Mouse (Mus musculus): Measurements from ENCODE around the gene Bach1. TPM values are rescaled to one million over a fixed set of nuclear protein-coding genes. Genes with fewer than 3 reads are reported as not detected.
A peak's percentile ranks its signal among the peaks of the same experiment; 100 is the strongest.

Bach1 gene
- total and polyA plus RNA-seq, 2 experiments, result 8.2 to 28.9 TPM

- no peaks in the 10 kb centered on the region for H3K27me3 ChIP-seq (ENCODE audit: control insufficient read depth, insufficient read depth, low read length)
- no peak for DNase-seq (ENCODE audit: extremely low read depth, low read depth, low spot score)
- no peak overlapping the region for H3K27ac ChIP-seq (replicated peaks; ENCODE audit: insufficient read depth, low read depth, low read length)
- WGBS, result 76% methylated on average over 8 of the region's 8 CpGs
- TF ChIP-seq POLR2A (IDR thresholded peaks at IDR 0.05; ENCODE audit: extremely low read depth, insufficient read depth, low read length) (no peak), CTCF (IDR thresholded peaks at IDR 0.05; ENCODE audit: low read depth, low read length) (no peak)
- no peaks in the 10 kb centered on the region for H3K4me1 ChIP-seq (ENCODE audit: control insufficient read depth, insufficient read depth, low read length)
- no peak overlapping the region for H3K4me3 ChIP-seq (ENCODE audit: insufficient read depth, low read depth, low read length)
- no peaks in the 10 kb centered on the region for H3K79me2 ChIP-seq (ENCODE audit: control insufficient read depth, insufficient read depth, low read length)
- no peak overlapping the region for H3K9ac ChIP-seq (ENCODE audit: low read depth, low read length)
- H3K36me3 ChIP-seq (ENCODE audit: control insufficient read depth, insufficient read depth, low read length), result peaks cover 5% of the 10 kb centered on the region
These were observed 38.6 kb downstream of the Bach1 start for GRCm38 (mm10) chr16:87737296-87737695.

- H3K27me3 ChIP-seq (ENCODE audit: control insufficient read depth, insufficient read depth, low read length), result no peaks in the 10 kb centered on the region
- TF ChIP-seq POLR2A (IDR thresholded peaks at IDR 0.05; ENCODE audit: extremely low read depth, insufficient read depth, low read length) (no peak), CTCF (IDR thresholded peaks at IDR 0.05; ENCODE audit: low read depth, low read length) (no peak)
- no peak overlapping the region for H3K9ac ChIP-seq (ENCODE audit: low read depth, low read length)
- H3K79me2 ChIP-seq (ENCODE audit: control insufficient read depth, insufficient read depth, low read length), result no peaks in the 10 kb centered on the region
- no peaks in the 10 kb centered on the region for H3K4me1 ChIP-seq (ENCODE audit: control insufficient read depth, insufficient read depth, low read length)
- no peak for DNase-seq (ENCODE audit: extremely low read depth, low read depth, low spot score)
- no peak overlapping the region for H3K4me3 ChIP-seq (ENCODE audit: insufficient read depth, low read depth, low read length)
- WGBS, result 87% methylated on average over 21 of the region's 21 CpGs
- peaks cover 5% of the 10 kb centered on the region for H3K36me3 ChIP-seq (ENCODE audit: control insufficient read depth, insufficient read depth, low read length)
- no peak overlapping the region for H3K27ac ChIP-seq (replicated peaks; ENCODE audit: insufficient read depth, low read depth, low read length)
These were observed 39.3 kb downstream of the Bach1 start for GRCm38 (mm10) chr16:87737842-87738639.

GRCm38 (mm10) chr16:87741034-87741715, 42.4 kb downstream of the Bach1 start:
- peak; percentile 22 for DNase-seq (ENCODE audit: extremely low read depth, low read depth, low spot score)
- Histone ChIP-seq H3K79me2 (ENCODE audit: control insufficient read depth, insufficient read depth, low read length) (no peaks in the 10 kb centered on the region), H3K4me1 (ENCODE audit: control insufficient read depth, insufficient read depth, low read length) (no peaks in the 10 kb centered on the region), H3K27me3 (ENCODE audit: control insufficient read depth, insufficient read depth, low read length) (no peaks in the 10 kb centered on the region), H3K27ac (replicated peaks; ENCODE audit: insufficient read depth, low read depth, low read length) (no peak overlapping the region), H3K36me3 (ENCODE audit: control insufficient read depth, insufficient read depth, low read length) (no peaks in the 10 kb centered on the region), H3K4me3 (ENCODE audit: insufficient read depth, low read depth, low read length) (no peak overlapping the region), H3K9ac (ENCODE audit: low read depth, low read length) (no peak overlapping the region)
- 66% methylated on average over 9 of the region's 9 CpGs for WGBS
- TF ChIP-seq CTCF (IDR thresholded peaks at IDR 0.05; ENCODE audit: low read depth, low read length) (no peak), POLR2A (IDR thresholded peaks at IDR 0.05; ENCODE audit: extremely low read depth, insufficient read depth, low read length) (no peak)

- H3K9ac ChIP-seq (ENCODE audit: low read depth, low read length), result no peak overlapping the region
- WGBS, result 94% methylated on average over 3 of the region's 3 CpGs
- H3K4me3 ChIP-seq (ENCODE audit: insufficient read depth, low read depth, low read length), result no peak overlapping the region
- no peak overlapping the region for H3K27ac ChIP-seq (replicated peaks; ENCODE audit: insufficient read depth, low read depth, low read length)
- H3K79me2 ChIP-seq (ENCODE audit: control insufficient read depth, insufficient read depth, low read length), result no peaks in the 10 kb centered on the region
- H3K36me3 ChIP-seq (ENCODE audit: control insufficient read depth, insufficient read depth, low read length), result no peaks in the 10 kb centered on the region
- no peaks in the 10 kb centered on the region for H3K27me3 ChIP-seq (ENCODE audit: control insufficient read depth, insufficient read depth, low read length)
- H3K4me1 ChIP-seq (ENCODE audit: control insufficient read depth, insufficient read depth, low read length), result no peaks in the 10 kb centered on the region
- no peak for DNase-seq (ENCODE audit: extremely low read depth, low read depth, low spot score)
- TF ChIP-seq POLR2A (IDR thresholded peaks at IDR 0.05; ENCODE audit: extremely low read depth, insufficient read depth, low read length) (no peak), CTCF (IDR thresholded peaks at IDR 0.05; ENCODE audit: low read depth, low read length) (no peak)
These were observed 44.9 kb downstream of the Bach1 start for GRCm38 (mm10) chr16:87743661-87744060.

GRCm38 (mm10) chr16:87744338-87744737, 45.6 kb downstream of the Bach1 start:
- TF ChIP-seq CTCF (IDR thresholded peaks at IDR 0.05; ENCODE audit: low read depth, low read length) (no peak), POLR2A (IDR thresholded peaks at IDR 0.05; ENCODE audit: extremely low read depth, insufficient read depth, low read length) (no peak)
- Histone ChIP-seq H3K36me3 (ENCODE audit: control insufficient read depth, insufficient read depth, low read length) (no peaks in the 10 kb centered on the region), H3K27me3 (ENCODE audit: control insufficient read depth, insufficient read depth, low read length) (no peaks in the 10 kb centered on the region), H3K27ac (replicated peaks; ENCODE audit: insufficient read depth, low read depth, low read length) (no peak overlapping the region), H3K79me2 (ENCODE audit: control insufficient read depth, insufficient read depth, low read length) (no peaks in the 10 kb centered on the region), H3K9ac (ENCODE audit: low read depth, low read length) (no peak overlapping the region), H3K4me3 (ENCODE audit: insufficient read depth, low read depth, low read length) (no peak overlapping the region), H3K4me1 (ENCODE audit: control insufficient read depth, insufficient read depth, low read length) (no peaks in the 10 kb centered on the region)
- DNase-seq (ENCODE audit: extremely low read depth, low read depth, low spot score), result no peak
- WGBS, result 89% methylated on average over 2 of the region's 2 CpGs
